Mouse (Mus musculus): ENCODE measurements around the gene Slc4a5.
A peak's percentile ranks its signal among the peaks of the same experiment; 100 is the strongest.
"Not testable (repeated sequence)": the region's sequence is repeated elsewhere in the genome, so short reads cannot be mapped to it uniquely, and the experiment has no call there.

Slc4a5 gene

GRCm38 (mm10) chr6:83312021-83312420 lies 92.4 kb downstream of the Slc4a5 start:
- DNase-seq, result no peak

DNA sequence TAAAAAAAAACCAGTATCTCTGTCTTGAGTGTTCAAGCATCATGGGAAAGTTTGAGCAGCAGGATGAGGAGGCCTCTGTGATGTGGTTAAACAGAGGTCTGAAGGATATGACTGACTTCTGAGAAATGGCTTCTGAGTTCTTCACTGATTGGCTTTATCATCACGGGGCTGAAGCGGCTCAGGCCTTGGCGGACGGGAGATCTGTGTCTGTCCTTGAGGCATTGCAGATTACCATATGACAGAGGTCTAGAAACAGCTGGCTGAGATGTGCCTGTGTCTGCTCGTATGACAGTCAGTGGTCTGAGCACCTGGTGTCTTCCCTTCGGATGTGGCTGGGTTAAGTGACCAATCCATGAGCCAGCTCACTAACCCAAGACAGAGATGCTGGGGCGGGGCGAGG lies 92.9 kb downstream of the Slc4a5 start:
- DNase-seq, result no peak

DNA sequence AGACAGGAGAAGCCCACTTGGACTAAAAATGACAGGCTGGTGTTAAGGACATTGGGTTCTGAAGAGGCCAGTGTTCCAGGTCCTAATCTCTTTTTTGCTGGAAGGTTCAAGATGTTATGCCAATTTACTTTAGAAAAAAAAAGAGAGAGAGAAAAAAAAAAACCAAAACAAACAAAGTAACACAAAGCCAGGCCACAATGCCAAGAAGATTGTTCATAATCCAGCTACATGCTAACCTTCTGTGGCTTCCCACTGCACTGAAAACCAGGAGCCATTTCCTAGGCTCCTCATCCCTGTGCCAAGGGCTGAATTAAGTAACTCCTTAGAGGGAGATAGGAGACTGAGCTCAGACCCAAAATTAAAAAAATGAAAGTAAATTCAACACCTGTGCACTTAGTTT lies 95.7 kb downstream of the Slc4a5 start:
- no peak for DNase-seq

DNA sequence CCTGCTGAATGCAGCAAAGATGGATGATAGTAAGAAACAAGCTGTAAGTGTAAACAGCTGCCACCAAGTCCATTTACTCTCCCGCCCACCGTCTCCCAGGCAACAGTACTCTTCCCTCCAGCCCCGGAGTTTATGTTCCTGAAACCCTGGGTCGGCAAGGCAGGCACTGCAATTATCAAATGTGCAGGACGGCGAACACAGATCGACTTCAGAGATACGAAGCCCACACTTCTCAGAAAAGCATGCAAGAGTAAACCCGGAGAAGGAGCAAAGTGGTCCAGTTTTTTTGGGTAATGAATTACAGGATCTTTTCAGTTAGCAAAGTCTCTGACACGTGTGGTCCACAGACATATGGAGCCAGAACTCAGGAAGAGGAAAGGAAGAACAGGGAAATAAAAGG lies 96.4 kb downstream of the Slc4a5 start:
- DNase-seq, result no peak

DNA sequence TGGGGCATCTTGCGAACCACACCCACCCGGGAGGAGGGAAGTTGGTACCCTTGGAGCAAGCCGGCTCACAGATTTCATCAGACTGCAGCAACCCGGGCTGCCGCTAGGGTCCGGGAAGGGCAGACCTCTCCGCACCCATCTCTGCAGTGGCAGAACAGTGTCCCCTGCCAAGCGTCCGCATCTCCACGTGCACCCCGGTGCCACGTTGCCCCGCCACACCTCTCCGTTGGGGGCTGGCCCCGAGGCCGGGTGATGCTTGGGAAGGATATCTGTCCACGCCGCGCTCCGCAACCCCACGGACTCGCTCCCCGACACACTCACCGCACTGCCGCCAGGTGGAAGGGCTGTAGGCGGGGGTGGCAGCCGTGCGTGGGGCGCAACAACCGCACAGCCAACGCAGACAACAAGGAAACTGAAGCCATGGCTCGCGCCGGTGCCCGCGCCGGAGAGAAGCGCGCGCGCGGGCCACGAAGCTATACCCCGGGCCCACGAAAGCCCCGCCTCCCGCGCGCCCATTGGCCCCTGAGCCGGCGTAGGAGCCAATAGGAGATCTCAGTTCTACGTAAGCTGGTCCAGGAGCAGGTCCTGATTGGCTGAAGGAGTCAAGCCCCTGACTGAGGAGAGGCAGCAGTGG lies 97.6 kb downstream of the Slc4a5 start:
- peak; percentile 95 to 96 for DNase-seq

GRCm38 (mm10) chr6:83321927-83322326 lies 102.3 kb downstream of the Slc4a5 start:
- no peak for DNase-seq

GRCm38 (mm10) chr6:83322794-83323193 lies 103.2 kb downstream of the Slc4a5 start:
- DNase-seq, result no peak

GRCm38 (mm10) chr6:83323652-83324419 lies 104.2 kb downstream of the Slc4a5 start:
- no peak for DNase-seq

GRCm38 (mm10) chr6:83325525-83326393 lies 106.1 kb downstream of the Slc4a5 start, which contains the start of the genes Mthfd2 and Mob1a:
TSS of gene Mthfd2 (minus strand) at chr6:83325908.
TSS of gene Mob1a (plus strand) at chr6:83326016.
- DNase-seq, result peak; percentile 95 to 96

- no peak for DNase-seq
Measured at GRCm38 (mm10) chr6:83326394-83326736, 106.7 kb downstream of the Slc4a5 start.

GRCm38 (mm10) chr6:83326761-83327160 lies 107.1 kb downstream of the Slc4a5 start:
- no peak for DNase-seq

- DNase-seq, result peak in 1 of 2 experiments; percentile 13
Measured at GRCm38 (mm10) chr6:83327591-83328190, 108.1 kb downstream of the Slc4a5 start.

GRCm38 (mm10) chr6:83341387-83341786 lies 121.8 kb downstream of the Slc4a5 start:
- peak; percentile 71 for DNase-seq

GRCm38 (mm10) chr6:83342957-83343356 lies 123.3 kb downstream of the Slc4a5 start:
- peak; percentile 38 to 42 for DNase-seq

- DNase-seq, result not testable (repeated sequence)
Measured at GRCm38 (mm10) chr6:83345285-83345684, 125.7 kb downstream of the Slc4a5 start.

- no peak for DNase-seq
Measured at GRCm38 (mm10) chr6:83347916-83348315, 128.3 kb downstream of the Slc4a5 start.

DNA sequence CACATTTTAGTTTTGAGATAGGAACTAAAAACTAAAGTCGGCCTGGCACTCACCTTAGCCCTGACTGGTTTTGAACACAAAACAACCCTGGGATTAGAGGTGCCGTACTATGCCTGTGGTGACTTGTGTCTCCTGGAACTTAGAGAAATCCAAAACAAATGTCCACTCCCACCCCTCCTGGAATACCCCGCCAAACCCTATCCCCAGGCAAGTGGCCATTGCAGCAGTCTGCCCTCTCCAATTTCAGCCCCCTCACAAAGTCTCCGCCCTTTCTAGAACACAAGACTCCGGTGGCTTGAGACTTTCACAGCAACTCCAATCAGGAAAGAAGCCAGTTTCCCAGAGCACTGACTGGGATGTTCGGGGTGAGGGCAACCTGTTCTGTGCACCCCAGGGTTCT lies 129.2 kb downstream of the Slc4a5 start, which contains the start of gene Bola3:
Gene Bola3, plus strand, starts transcription at position 275 of the 400 bp plus-strand sequence.
- DNase-seq, result no peak

- DNase-seq, result peak; percentile 97
Measured at GRCm38 (mm10) chr6:83349274-83349958, 129.8 kb downstream of the Slc4a5 start.

GRCm38 (mm10) chr6:83350172-83350571 lies 130.5 kb downstream of the Slc4a5 start:
- DNase-seq, result no peak

DNA sequence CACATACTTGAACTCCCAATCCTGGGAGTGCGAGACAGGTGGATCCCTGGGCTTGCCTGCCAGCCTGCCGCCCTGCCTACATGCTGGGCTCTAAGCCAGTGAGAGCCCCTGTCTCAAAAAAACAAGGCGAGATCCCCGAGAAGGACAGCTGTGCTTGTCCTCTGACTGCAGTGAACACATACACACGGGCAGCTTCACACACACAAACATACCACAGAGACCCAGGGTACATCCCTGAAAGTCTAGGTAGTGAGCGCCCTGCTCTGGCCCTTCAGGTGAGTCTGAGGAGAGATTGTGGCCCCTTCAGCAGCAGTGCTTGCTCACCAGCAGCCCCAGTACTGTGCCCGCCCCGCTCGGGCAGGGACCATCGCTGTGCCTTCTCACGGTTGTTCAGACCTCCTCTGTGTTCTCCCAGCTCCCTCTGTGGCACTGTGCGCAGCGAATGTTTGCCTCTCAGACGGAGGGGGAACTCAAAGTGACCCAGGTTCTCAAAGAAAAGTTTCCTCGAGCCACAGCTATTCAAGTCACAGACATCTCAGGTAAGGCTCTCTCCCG lies 131.3 kb downstream of the Slc4a5 start:
- no peak for DNase-seq

- DNase-seq, result no peak
Measured at GRCm38 (mm10) chr6:83351490-83352160, 132.0 kb downstream of the Slc4a5 start.
